Mouse (Mus musculus): ENCODE results near the gene Macf1. TPM values are rescaled to one million over a fixed set of nuclear protein-coding genes. Genes with fewer than 3 reads are reported as not detected.
"Not testable (repeated sequence)": the region's sequence is repeated elsewhere in the genome, so short reads cannot be mapped to it uniquely, and the experiment has no call there.

Macf1 gene
- total RNA-seq, 4 experiments from 2014 or later: 214 to 262 (median 235) TPM

DNA sequence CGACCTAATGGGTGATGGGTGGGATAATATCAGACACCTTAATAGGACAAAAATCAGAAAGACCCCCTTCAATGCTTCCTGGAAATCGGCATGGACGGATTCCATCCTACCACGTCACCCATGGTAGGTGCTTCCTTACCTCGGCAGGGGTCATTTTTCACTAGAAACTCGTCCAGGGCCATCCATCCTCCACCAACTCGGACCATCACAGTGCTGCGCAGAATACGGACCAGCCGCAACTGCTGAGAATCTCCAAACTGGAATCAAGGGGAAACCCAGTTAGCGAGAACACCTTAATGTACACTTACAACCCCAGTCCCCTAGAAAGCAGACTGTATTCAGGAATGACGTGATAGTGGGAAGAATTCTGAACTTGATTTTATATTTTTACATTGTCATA, 323.4 kb downstream of the Macf1 start:
- no peak for DNase-seq (ENCODE audit: low spot score in 2 of 2)

DNA sequence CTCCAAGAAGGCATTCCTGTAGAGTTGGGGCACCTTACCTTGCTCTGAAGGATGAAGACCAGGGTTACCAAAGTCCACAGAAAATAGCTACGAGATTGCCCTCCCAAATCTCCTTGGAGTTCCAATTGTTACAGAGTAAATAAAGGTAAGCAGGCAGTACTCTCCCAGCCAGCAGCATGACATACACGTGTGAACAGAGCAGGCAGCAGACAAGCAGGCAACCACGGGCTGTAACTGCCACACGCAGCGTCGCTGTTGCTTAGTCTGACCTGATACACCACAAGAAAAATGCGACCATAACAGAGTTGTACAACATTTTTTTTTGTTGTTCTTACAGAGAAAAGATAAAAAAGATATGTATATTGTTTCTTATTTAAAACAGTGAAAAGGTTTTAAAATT, 325.5 kb downstream of the Macf1 start:
- DNase-seq (ENCODE audit: low spot score in 2 of 2): no peak

DNA sequence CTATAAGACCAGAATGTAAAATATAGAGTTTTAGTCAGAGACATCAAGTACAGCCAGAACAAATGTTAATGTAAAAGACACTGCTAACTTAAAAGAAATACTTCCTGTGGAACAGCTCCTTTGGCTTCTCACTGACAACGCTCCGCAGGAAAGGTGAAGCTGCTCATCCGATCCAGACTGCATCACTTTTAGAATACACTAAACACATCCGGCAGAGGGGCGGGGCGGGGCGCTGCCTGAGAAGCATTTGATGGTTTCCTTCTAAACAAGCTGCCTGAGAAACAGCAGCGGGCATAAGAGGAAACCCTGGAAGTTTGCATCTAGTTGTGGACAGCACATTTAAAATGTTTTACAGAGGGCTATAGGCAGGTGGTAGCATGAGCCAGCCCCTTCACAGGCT, 328.2 kb downstream of the Macf1 start:
- no peak for DNase-seq (ENCODE audit: low spot score in 2 of 2)

- peak in 1 of 2 experiments; percentile 18 for DNase-seq (ENCODE audit: low spot score in 2 of 2)
Measured at GRCm38 (mm10) chr4:123353271-123353877, 330.8 kb downstream of the Macf1 start.

DNA sequence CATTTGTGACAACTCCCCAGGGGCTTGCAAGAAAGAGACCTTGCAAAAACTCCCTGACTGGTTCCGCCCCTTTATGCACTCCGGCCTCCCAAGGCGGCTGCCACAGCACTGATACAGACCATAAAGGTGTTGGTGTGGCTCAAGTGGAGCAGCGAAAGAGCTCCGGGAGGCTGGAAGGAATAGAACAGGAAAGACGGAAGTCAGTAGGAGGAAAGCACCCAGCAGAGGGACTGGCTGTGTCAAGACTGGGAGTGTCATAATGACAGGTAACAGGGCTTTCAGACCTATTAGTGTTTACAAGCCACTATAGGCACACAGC, 340.7 kb downstream of the Macf1 start:
- DNase-seq (ENCODE audit: low spot score in 2 of 2): no peak

- peak in 1 of 2 experiments; percentile 28 for DNase-seq (ENCODE audit: low spot score in 2 of 2)
Measured at GRCm38 (mm10) chr4:123342642-123343470, 341.3 kb downstream of the Macf1 start, which contains the start of gene Bmp8a. Gene Bmp8a (minus strand): TSS chr4:123343252.

GRCm38 (mm10) chr4:123342091-123342641, 342.0 kb downstream of the Macf1 start:
- DNase-seq (ENCODE audit: low spot score in 2 of 2): no peak

GRCm38 (mm10) chr4:123340232-123340631, 343.9 kb downstream of the Macf1 start:
- no peak for DNase-seq (ENCODE audit: low spot score in 2 of 2)

DNA sequence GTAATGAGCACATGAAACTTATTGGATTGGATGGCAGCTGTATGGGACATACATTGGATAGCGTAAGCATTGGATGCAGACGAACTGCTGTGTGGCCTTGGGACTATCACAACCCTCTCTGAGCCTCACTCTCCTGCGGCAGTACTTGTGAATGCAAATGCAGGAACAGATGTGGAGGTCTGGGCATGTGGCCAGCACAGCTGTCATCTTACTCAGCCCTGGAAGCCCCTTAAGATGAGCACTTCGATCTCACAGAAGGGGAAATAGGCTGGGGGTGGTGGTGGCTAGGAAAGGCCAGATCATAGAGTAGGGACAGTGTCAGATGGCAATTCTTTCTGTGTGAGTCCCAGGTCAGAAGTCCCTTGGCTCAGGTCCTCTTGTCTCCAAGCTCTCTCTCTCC, 346.5 kb downstream of the Macf1 start:
- no peak for DNase-seq (ENCODE audit: low spot score in 2 of 2)

GRCm38 (mm10) chr4:123335796-123336585, 348.2 kb downstream of the Macf1 start:
- no peak for DNase-seq (ENCODE audit: low spot score in 2 of 2)

- not testable (repeated sequence) for DNase-seq (ENCODE audit: low spot score in 2 of 2)
Measured at GRCm38 (mm10) chr4:123335244-123335643, 348.9 kb downstream of the Macf1 start.

GRCm38 (mm10) chr4:123334177-123334576, 350.0 kb downstream of the Macf1 start:
- no peak for DNase-seq (ENCODE audit: low spot score in 2 of 2)

DNA sequence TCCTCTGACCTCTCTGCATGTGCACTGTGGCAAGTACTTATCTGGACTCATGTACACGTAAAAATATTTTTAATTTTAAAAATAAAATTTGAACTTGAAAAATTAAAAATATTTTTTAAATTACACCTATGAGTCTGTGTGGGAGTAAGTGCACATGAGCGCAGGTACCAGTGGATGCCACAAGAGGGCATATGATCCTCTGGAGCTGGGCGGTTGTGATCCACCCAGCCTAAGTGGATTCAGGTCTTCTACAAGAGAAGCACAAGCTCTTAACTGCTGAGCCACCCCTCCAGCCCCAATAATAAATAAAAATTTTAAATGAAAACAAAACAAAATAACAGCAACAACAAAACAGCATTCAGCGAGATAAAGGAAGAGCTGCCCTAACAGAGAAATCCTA, 351.0 kb downstream of the Macf1 start:
- no peak for DNase-seq (ENCODE audit: low spot score in 2 of 2)

DNA sequence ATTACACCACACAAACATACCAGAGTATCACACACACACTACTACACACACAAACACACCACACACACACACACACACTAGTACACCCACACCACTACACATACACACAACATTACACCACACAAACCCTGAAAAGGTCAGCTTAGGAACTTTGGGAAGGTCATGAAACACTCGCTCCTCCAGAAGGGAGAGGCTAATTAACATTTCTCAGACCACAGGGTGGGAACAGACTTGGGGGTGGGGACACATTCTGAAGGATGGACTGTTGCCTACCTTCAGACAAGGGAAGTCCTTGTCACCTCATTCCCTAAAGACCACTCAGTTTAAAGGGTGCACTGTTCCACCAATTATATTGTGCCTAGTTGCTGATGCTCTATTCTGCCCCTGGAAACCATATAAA, 352.2 kb downstream of the Macf1 start:
- DNase-seq (ENCODE audit: low spot score in 2 of 2): not testable (repeated sequence)

GRCm38 (mm10) chr4:123331326-123331725, 352.8 kb downstream of the Macf1 start:
- no peak for DNase-seq (ENCODE audit: low spot score in 2 of 2)

DNA sequence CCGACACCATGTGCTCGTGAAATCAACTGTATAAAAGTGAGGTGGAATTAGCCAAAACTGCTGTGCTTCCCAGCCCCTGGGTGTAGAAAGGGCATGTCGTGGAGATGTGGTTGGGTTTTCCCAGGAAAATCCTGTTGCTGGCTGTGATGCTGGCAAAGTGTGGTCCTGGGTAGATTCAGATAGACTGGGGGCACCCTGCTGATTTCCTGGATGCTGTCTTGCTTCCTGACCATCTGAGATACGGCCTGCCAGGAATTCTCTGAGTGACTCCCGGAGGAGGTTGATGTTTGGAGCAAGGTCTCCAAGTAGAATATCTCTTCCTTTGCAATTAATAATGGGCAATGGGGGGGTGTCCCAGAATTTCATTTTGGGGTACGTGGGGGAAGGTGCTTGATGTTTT, 355.2 kb downstream of the Macf1 start:
- DNase-seq (ENCODE audit: low spot score in 2 of 2): no peak

- no peak for DNase-seq (ENCODE audit: low spot score in 2 of 2)
Measured at GRCm38 (mm10) chr4:123327630-123328029, 356.5 kb downstream of the Macf1 start.

DNA sequence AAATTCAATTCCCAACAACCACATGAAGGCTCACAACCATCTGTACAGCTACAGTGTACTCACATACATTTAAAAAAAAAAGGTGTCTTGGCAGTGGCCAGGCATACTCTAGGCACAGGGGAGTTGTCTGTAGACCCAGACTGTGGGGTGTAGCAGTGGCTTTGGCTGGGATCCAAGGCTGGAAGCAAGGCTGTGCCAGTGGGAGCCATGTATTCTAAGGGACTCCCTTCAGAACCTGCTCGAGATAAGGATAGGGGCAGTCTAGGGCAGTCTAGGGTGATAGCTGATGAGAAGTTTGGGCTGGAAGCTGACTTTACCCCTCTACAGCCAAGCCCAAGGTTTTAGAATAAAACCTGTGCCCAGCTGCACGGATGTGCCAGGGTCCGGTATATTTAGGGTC, 358.1 kb downstream of the Macf1 start:
- no peak for DNase-seq (ENCODE audit: low spot score in 2 of 2)

GRCm38 (mm10) chr4:123323534-123323933, 360.6 kb downstream of the Macf1 start, which contains the start of gene Oxct2a:
Gene Oxct2a (minus strand): TSS chr4:123323634.
- no peak for DNase-seq (ENCODE audit: low spot score in 2 of 2)

GRCm38 (mm10) chr4:123322910-123323309, 361.2 kb downstream of the Macf1 start:
- DNase-seq (ENCODE audit: low spot score in 2 of 2): not testable (repeated sequence)

GRCm38 (mm10) chr4:123314497-123314896, 369.7 kb downstream of the Macf1 start:
- no peak for DNase-seq (ENCODE audit: low spot score in 2 of 2)

- DNase-seq (ENCODE audit: low spot score in 2 of 2): no peak
Measured at GRCm38 (mm10) chr4:123313010-123313409, 371.1 kb downstream of the Macf1 start.

Measured in left cerebral cortex, adult 8-10 months (tissue).